Mouse (Mus musculus) myocyte (in vitro differentiated cells): Measurements from ENCODE around the gene Ltbr.

Experiments used
- CEBPB ChIP-seq: IDR thresholded peaks from 2 replicates; pipeline ENCODE4 v1.6.1; 2011; ENCODE audit warnings: mild to moderate bottlenecking, moderate library complexity; ENCODE audit not compliant: poor library complexity, insufficient read depth, severe bottlenecking
- E2F4 ChIP-seq: IDR thresholded peaks from one replicate; pipeline ENCODE4 v1.6.1; 2011; ENCODE audit warnings: mild to moderate bottlenecking, control low read depth, moderate library complexity; ENCODE audit not compliant: insufficient read depth
- MAX ChIP-seq: IDR thresholded peaks from one replicate; pipeline ENCODE4 v1.6.1; 2011; ENCODE audit warnings: low read depth, mild to moderate bottlenecking, control low read depth
- MYOG ChIP-seq, 3 experiments: IDR thresholded peaks; one replicate each; pipeline ENCODE4 v1.6.1; 2011; ENCODE audit warnings: control low read depth in 2 of 3, low read depth in 2 of 3, mild to moderate bottlenecking in 2 of 3; ENCODE audit not compliant: insufficient read length in 2 of 3, control insufficient read depth in 1 of 3, insufficient read depth in 1 of 3
- POLR2A ChIP-seq: IDR thresholded peaks from one replicate; pipeline ENCODE4 v1.6.1; 2011; ENCODE audit warnings: low read depth, mild to moderate bottlenecking, control low read depth, moderate library complexity; ENCODE audit not compliant: insufficient read length
- POLR2AphosphoS2 ChIP-seq: IDR thresholded peaks from one replicate; pipeline ENCODE4 v1.6.1; 2011; ENCODE audit warnings: low read depth, control low read depth; ENCODE audit not compliant: insufficient read length
- REST ChIP-seq: IDR thresholded peaks from one replicate; pipeline ENCODE4 v1.6.1; 2011; ENCODE audit warnings: mild to moderate bottlenecking, control low read depth, moderate library complexity; ENCODE audit not compliant: insufficient read depth, insufficient read length
- SRF ChIP-seq: IDR thresholded peaks from one replicate; pipeline ENCODE4 v1.6.1; 2011; ENCODE audit warnings: low read depth; ENCODE audit not compliant: control insufficient read depth, insufficient read length
- TCF12 ChIP-seq: IDR thresholded peaks from one replicate; pipeline ENCODE4 v1.6.1; 2011; ENCODE audit warnings: mild to moderate bottlenecking, control low read depth; ENCODE audit not compliant: poor library complexity, insufficient read depth, severe bottlenecking
- TCF3 ChIP-seq: IDR thresholded peaks from one replicate; pipeline ENCODE4 v1.6.1; 2011; ENCODE audit warnings: low read depth, control low read depth; ENCODE audit not compliant: insufficient read length
- USF1 ChIP-seq: IDR thresholded peaks from one replicate; pipeline ENCODE4 v1.6.1; 2011; ENCODE audit warnings: low read depth, mild to moderate bottlenecking, control low read depth, moderate library complexity

DNA sequence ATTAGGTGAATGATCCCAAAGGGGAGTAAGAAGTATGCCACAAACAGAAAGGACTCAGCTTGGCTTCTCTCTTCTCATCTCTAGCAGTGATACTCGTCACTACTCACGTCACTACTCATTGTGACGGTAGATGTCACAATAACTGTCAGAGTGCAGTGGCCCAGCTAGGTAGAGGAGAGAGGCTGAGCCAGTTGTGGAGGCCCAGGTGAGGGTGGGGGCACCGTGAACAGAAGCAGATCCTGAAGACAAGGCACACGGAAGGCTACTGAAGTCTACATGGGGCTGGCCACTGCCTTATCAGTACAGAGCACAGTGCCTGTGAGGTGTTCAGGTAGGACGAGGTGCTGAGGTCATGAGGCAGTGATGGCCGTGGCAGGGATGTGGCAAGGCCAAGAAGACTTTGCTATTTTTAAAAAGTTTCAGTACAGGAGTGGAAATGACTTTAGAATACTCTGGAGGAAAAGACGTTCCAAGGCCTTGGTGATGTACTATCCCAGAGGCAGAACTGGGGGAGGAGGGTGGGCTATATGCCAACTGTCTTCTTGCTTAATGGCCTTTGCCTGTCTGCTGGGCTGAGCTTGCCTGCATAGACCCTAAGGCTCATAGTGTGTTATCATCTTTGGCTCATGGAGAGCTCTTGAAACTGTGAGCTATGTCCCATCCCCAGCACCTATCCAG lies 37.8 kb upstream of the Ltbr start:
- TF ChIP-seq POLR2A: no peak
- TF ChIP-seq USF1: no peak
- no peak for TF ChIP-seq POLR2AphosphoS2
- TF ChIP-seq MAX: no peak
- TF ChIP-seq TCF12: no peak
- no peak for TF ChIP-seq REST
- no peak for TF ChIP-seq TCF3
- no peak for TF ChIP-seq SRF
- no peak for TF ChIP-seq E2F4
- no peak for TF ChIP-seq CEBPB
- TF ChIP-seq MYOG (IDR thresholded peaks at IDR 0.05; ENCODE audit: control insufficient read depth in 1 of 3, insufficient read depth in 1 of 3, insufficient read length in 2 of 3, low read depth in 2 of 3): no peak
